Mouse (Mus musculus): ENCODE data around the gene Degs2. TPM values are rescaled to one million over a fixed set of nuclear protein-coding genes. Genes with fewer than 3 reads are reported as not detected.
"Not testable (repeated sequence)": the region's sequence is repeated elsewhere in the genome, so short reads cannot be mapped to it uniquely, and the experiment has no call there.

Gene Degs2
- polyA plus RNA-seq, 1 experiment: 21.6 TPM

DNA sequence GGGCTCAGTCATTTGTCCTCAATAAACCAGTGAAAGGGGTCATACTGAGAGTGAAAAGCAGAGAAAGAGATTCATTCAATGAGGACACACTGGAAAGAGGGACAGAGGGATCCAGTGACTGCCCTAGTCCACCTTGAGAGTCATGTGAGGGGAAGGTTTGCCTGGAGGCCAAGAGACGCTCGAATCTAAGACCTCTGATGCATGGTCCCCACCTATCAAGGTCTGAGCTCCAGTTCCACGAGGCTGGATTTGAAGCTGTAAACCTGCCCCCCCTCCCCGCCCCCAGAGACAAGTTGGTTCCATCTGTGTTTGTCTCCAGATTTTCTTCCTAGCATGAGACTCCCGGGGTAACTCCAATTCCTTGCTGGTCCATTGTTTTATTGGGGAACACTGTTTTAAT, 13.7 kb upstream of the Degs2 start:
- Histone ChIP-seq H3K36me3 (ENCODE audit: control insufficient read depth, insufficient read depth, low read length) (no peaks in the 10 kb centered on the region), H3K4me1 (replicated peaks; ENCODE audit: control insufficient read depth, insufficient read depth, low read length) (no peaks in the 10 kb centered on the region), H3K27ac (ENCODE audit: control insufficient read depth, insufficient read depth, low read length) (no peak overlapping the region), H3K27me3 (ENCODE audit: control insufficient read depth, insufficient read depth, low read length) (no peaks in the 10 kb centered on the region), H3K4me3 (ENCODE audit: control insufficient read depth, insufficient read depth, low read length) (no peak overlapping the region)
- no peak for TF ChIP-seq CTCF (IDR thresholded peaks at IDR 0.05; ENCODE audit: borderline replicate concordance, control insufficient read depth, extremely low read depth, insufficient read depth, low read length, poor library complexity)
- no peak for TF ChIP-seq POLR2A (IDR thresholded peaks at IDR 0.05; ENCODE audit: control insufficient read depth, extremely low read depth, insufficient read depth, low read length, poor library complexity)
- DNase-seq: no peak
- WGBS: 85% methylated on average over 5 of the region's 5 CpGs

DNA sequence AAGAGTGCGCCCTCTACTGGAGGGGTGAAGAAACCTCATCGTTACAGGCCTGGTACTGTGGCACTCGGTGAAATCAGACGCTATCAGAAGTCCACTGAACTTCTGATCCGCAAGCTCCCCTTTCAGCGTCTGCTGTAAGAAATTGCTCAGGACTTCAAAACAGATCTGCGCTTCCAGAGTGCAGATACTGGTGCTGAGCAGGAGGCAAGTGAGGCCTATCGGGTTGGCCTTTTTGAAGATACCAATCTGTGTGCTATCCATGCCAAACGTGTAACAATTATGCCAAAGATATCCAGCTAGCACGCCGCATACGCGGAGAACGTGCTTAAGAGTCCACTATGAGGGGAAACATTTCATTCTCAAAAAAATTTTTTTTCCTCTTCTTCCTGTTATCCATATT, 11.9 kb upstream of the Degs2 start:
- H3K27me3 ChIP-seq (ENCODE audit: control insufficient read depth, insufficient read depth, low read length); H3K27ac ChIP-seq (ENCODE audit: control insufficient read depth, insufficient read depth, low read length); H3K4me3 ChIP-seq (ENCODE audit: control insufficient read depth, insufficient read depth, low read length); H3K4me1 ChIP-seq (replicated peaks; ENCODE audit: control insufficient read depth, insufficient read depth, low read length); DNase-seq; H3K36me3 ChIP-seq (ENCODE audit: control insufficient read depth, insufficient read depth, low read length): not testable (repeated sequence)
- WGBS: 96% methylated on average over 14 of the region's 14 CpGs

DNA sequence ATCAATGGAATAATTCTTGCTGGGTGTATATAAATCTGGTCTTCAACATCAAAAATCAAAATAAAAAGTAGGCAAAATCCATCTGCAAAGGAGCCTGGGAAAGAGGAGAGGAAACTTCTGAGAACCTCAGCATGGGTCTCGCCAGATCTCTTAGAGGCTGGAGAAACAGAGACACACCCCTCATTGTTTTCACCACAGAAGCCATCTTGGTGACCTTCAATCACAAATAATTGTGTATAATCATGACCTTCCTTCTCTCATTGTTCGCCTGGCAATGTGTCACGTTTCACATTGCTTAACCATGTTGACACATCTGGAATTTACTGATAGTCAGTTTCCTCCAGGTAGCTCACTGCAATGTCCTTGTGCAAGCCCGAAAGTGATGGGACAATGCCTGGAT, 10.4 kb upstream of the Degs2 start:
- WGBS: 85% methylated on average over 4 of the region's 4 CpGs

DNA sequence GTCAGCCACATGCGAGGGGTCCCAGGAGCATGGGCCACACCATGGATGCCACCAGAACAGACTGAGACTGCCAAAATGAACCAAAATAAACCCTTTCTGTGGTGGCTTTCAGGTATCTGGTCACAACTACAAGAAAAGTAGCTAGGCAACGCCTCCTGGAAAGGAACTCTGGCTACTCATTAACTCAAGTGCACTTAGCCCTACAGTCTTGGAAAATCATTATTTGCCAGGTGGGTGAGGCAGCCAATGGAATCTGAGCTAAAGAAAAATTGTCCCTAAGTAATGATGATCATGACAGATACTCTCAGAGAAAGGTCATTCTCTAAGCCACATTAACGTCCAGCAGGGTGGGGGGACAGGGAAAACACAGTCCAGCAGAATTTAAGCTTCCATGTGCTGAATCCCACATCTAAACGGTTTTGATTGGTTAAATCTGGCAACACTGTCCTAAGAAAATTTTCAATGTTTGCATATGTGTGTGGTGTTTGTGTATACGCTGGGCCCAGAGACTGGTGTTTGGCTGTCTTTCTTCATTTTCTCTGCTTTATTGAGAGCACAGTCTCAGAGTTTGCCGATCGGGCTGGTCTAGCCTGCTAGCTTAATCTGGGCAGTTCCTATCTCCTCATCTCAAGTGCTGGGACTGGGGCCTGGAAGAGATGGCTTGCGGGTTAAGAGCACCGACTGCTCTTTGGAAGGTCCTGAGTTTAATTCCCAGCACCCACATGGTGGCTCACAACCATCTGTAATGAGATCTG, 8.9 kb upstream of the Degs2 start:
- TF ChIP-seq POLR2A (IDR thresholded peaks at IDR 0.05; ENCODE audit: control insufficient read depth, extremely low read depth, insufficient read depth, low read length, poor library complexity): no peak
- no peak for TF ChIP-seq CTCF (IDR thresholded peaks at IDR 0.05; ENCODE audit: borderline replicate concordance, control insufficient read depth, extremely low read depth, insufficient read depth, low read length, poor library complexity)
- H3K4me3 ChIP-seq (ENCODE audit: control insufficient read depth, insufficient read depth, low read length): no peak overlapping the region
- no peaks in the 10 kb centered on the region for H3K36me3 ChIP-seq (ENCODE audit: control insufficient read depth, insufficient read depth, low read length)
- no peaks in the 10 kb centered on the region for H3K27me3 ChIP-seq (ENCODE audit: control insufficient read depth, insufficient read depth, low read length)
- WGBS: 93% methylated on average over 9 of the region's 9 CpGs
- no peak overlapping the region for H3K27ac ChIP-seq (ENCODE audit: control insufficient read depth, insufficient read depth, low read length)
- no peaks in the 10 kb centered on the region for H3K4me1 ChIP-seq (replicated peaks; ENCODE audit: control insufficient read depth, insufficient read depth, low read length)
- DNase-seq: no peak

More for the DNA sequence above, 10.4 kb upstream of the Degs2 start:
- H3K4me1 ChIP-seq (replicated peaks; ENCODE audit: control insufficient read depth, insufficient read depth, low read length): no peaks in the 10 kb centered on the region
- H3K27me3 ChIP-seq (ENCODE audit: control insufficient read depth, insufficient read depth, low read length): no peaks in the 10 kb centered on the region
- TF ChIP-seq CTCF (IDR thresholded peaks at IDR 0.05; ENCODE audit: borderline replicate concordance, control insufficient read depth, extremely low read depth, insufficient read depth, low read length, poor library complexity) (no peak), POLR2A (IDR thresholded peaks at IDR 0.05; ENCODE audit: control insufficient read depth, extremely low read depth, insufficient read depth, low read length, poor library complexity) (no peak)
- H3K36me3 ChIP-seq (ENCODE audit: control insufficient read depth, insufficient read depth, low read length): no peaks in the 10 kb centered on the region
- DNase-seq: no peak
- no peak overlapping the region for H3K4me3 ChIP-seq (ENCODE audit: control insufficient read depth, insufficient read depth, low read length)
- H3K27ac ChIP-seq (ENCODE audit: control insufficient read depth, insufficient read depth, low read length): no peak overlapping the region

DNA sequence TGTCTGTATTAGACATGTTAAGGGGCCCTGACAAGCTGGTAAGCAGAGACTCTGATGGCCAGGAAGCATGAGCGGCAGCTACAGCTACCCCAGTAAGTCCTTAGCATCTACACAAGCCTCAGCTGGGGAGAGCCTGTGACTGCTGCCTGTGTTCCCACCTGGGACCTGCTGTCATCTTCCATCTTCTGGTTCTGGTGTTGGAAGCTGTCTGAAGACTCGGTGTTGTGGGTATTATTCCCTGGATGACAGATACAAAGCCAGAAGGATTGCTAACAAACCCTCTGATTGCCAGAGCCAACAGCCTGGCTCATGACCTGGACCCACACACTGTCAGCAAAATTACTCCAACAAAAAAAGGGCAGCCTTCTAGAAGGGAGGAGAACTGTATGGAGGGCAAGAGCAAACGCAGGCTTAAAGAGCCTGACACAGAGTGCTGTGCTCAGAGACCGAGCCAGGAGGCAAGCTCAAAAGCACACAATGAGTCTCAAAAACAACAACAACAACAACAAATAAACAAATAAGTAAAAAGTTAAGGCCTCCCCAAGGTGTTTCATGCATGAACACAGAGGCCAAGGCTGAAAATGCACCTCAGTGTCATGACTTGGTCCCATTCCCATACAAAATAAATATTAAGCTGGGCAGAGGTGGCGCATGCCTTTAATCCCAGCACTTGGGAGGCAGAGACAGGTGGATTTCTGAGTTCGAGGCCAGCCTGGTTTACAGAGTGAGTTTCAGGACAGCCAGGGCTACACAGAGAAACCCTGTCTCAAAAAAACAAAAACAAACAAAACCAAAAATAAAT, 8.1 kb upstream of the Degs2 start:
- Histone ChIP-seq H3K4me1 (replicated peaks; ENCODE audit: control insufficient read depth, insufficient read depth, low read length) (no peaks in the 10 kb centered on the region), H3K4me3 (ENCODE audit: control insufficient read depth, insufficient read depth, low read length) (no peak overlapping the region), H3K27ac (ENCODE audit: control insufficient read depth, insufficient read depth, low read length) (no peak overlapping the region), H3K27me3 (ENCODE audit: control insufficient read depth, insufficient read depth, low read length) (no peaks in the 10 kb centered on the region), H3K36me3 (ENCODE audit: control insufficient read depth, insufficient read depth, low read length) (no peaks in the 10 kb centered on the region)
- TF ChIP-seq POLR2A (IDR thresholded peaks at IDR 0.05; ENCODE audit: control insufficient read depth, extremely low read depth, insufficient read depth, low read length, poor library complexity) (no peak), CTCF (IDR thresholded peaks at IDR 0.05; ENCODE audit: borderline replicate concordance, control insufficient read depth, extremely low read depth, insufficient read depth, low read length, poor library complexity) (no peak)
- DNase-seq: no peak
- 96% methylated on average over 6 of the region's 6 CpGs for WGBS

DNA sequence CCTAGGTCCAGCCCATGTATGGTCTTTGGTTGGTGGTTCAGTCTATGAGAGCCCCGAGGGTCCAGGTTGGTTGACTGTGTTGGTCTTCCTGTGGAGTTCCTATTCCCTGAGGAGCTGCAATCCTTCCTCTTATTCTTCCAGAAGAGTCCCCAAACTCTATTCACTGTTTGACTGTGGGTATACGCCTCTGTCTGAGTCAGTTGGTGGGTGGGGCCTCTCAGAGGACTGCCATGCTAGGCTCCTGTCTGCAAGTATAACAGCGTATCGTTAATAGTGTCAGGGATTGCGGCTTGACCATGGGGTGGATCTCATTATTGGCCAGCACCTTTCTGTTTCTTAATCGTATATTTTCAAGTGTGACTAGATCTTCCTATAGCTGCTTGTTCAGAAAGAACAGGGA, 7.3 kb upstream of the Degs2 start:
- Histone ChIP-seq H3K4me3 (ENCODE audit: control insufficient read depth, insufficient read depth, low read length) (no peak overlapping the region), H3K4me1 (replicated peaks; ENCODE audit: control insufficient read depth, insufficient read depth, low read length) (no peaks in the 10 kb centered on the region), H3K27ac (ENCODE audit: control insufficient read depth, insufficient read depth, low read length) (no peak overlapping the region), H3K36me3 (ENCODE audit: control insufficient read depth, insufficient read depth, low read length) (no peaks in the 10 kb centered on the region), H3K27me3 (ENCODE audit: control insufficient read depth, insufficient read depth, low read length) (no peaks in the 10 kb centered on the region)
- 96% methylated on average over 6 of the region's 6 CpGs for WGBS
- TF ChIP-seq CTCF (IDR thresholded peaks at IDR 0.05; ENCODE audit: borderline replicate concordance, control insufficient read depth, extremely low read depth, insufficient read depth, low read length, poor library complexity): no peak
- TF ChIP-seq POLR2A (IDR thresholded peaks at IDR 0.05; ENCODE audit: control insufficient read depth, extremely low read depth, insufficient read depth, low read length, poor library complexity): no peak
- DNase-seq: no peak
